Mouse (Mus musculus) liver, adult 2 months (tissue): ENCODE results near the gene Drap1.

Experiments used
- CTCF ChIP-seq: fragments of 200-500 bp; IDR thresholded peaks from 2 replicates; pipeline ENCODE4 v1.5.1; 2011; ENCODE audit warnings: low read depth, low read length, control low read depth
- POLR2A ChIP-seq: fragments of 200-500 bp; IDR thresholded peaks from 2 replicates; pipeline ENCODE4 v1.6.1; 2011; ENCODE audit warnings: low read length, control low read depth; ENCODE audit not compliant: insufficient read depth; ENCODE audit errors: extremely low read depth

- no peak for TF ChIP-seq CTCF
- no peak for TF ChIP-seq POLR2A
These were observed 20.2 kb upstream of the Drap1 start for GRCm38 (mm10) chr19:5444954-5445353.
